Mouse (Mus musculus) lung, adult 2 months (tissue): ENCODE measurements around the gene Pkmyt1.

Experiments used
- CTCF ChIP-seq: fragments of 200-500 bp; IDR thresholded peaks from 2 replicates; pipeline ENCODE4 v1.5.1; 2011; ENCODE audit warnings: mild to moderate bottlenecking, low read length, control low read depth; ENCODE audit not compliant: insufficient read depth
- POLR2A ChIP-seq: fragments of 200-500 bp; IDR thresholded peaks from 2 replicates; pipeline ENCODE4 v1.6.1; 2011; ENCODE audit warnings: low read depth, mild to moderate bottlenecking, control low read depth, low read length, borderline replicate concordance; ENCODE audit errors: extremely low read depth

GRCm38 (mm10) chr17:23725999-23726757, at the start of gene Pkmyt1:
- TF ChIP-seq CTCF, result no peak
- peak; percentile 92; the same call in 1 of the 2 replicates for TF ChIP-seq POLR2A
